Mouse (Mus musculus) cerebellum, adult 2 months (tissue): ENCODE results near the gene Smoc1. TPM values are rescaled to one million over a fixed set of nuclear protein-coding genes. Genes with fewer than 3 reads are reported as not detected.

Experiments
- DNase-seq, 2 experiments: peaks; one replicate each; pipeline ENCODE4 v3.0.0; 2021
- H3K27ac ChIP-seq: fragments of 200-500 bp; 2 replicates; pipeline ENCODE4 v1.5.1; 2012; ENCODE audit warnings: low read length, control low read depth, inconsistent platforms; ENCODE audit not compliant: insufficient read depth
- H3K27me3 ChIP-seq: fragments of 200-500 bp; 2 replicates; pipeline ENCODE4 v1.6.1; 2012; ENCODE audit warnings: inconsistent platforms, mild to moderate bottlenecking, low read length, moderate library complexity; ENCODE audit not compliant: control insufficient read depth, insufficient read depth
- H3K4me1 ChIP-seq: fragments of 200-500 bp; 2 replicates; pipeline ENCODE4 v1.6.1; 2011; ENCODE audit warnings: low read length; ENCODE audit not compliant: control insufficient read depth, insufficient read depth
- H3K4me3 ChIP-seq: fragments of 200-500 bp; replicated peaks from 2 replicates; pipeline ENCODE3; 2011; ENCODE audit warnings: mild to moderate bottlenecking, low read depth, low read length, control low read depth; ENCODE audit not compliant: insufficient read depth
- CTCF ChIP-seq: fragments of 200-500 bp; IDR thresholded peaks from 2 replicates; pipeline ENCODE4 v1.5.1; 2011; ENCODE audit warnings: low read depth, mild to moderate bottlenecking, control low read depth, low read length, moderate library complexity, borderline replicate concordance; ENCODE audit not compliant: insufficient read depth
- POLR2A ChIP-seq: fragments of 200-500 bp; IDR thresholded peaks from 2 replicates; pipeline ENCODE4 v1.6.1; 2011; ENCODE audit warnings: low read length, control low read depth, borderline replicate concordance; ENCODE audit not compliant: insufficient read depth
- WGBS: fragments of 180-500 bp; shearing (Covaris S2); methylation state at CpG from one replicate; pipeline ENCODE4 v1.1.7; 2018; 5-methylcytosine and 5-hydroxymethylcytosine counted together
- polyA plus RNA-seq: library from polyadenylated mRNA; depleted of rRNA; stranded (reverse); fragments of >200 nt; gene quantifications from 2 replicates; pipeline ENCODE4 v1.2.3, GENCODE M21; 2012

Smoc1 gene
- polyA plus RNA-seq, 1 experiment = 10.8 TPM

GRCm38 (mm10) chr12:81166092-81166491 is 139.5 kb downstream of the Smoc1 start:
- DNase-seq = no peak
- H3K4me3 ChIP-seq = no peak overlapping the region
- WGBS = 61% methylated on average over 10 of the region's 10 CpGs
- no peak overlapping the region for H3K27ac ChIP-seq
- H3K27me3 ChIP-seq = no peaks in the 10 kb centered on the region
- H3K4me1 ChIP-seq = no peaks in the 10 kb centered on the region
- no peak for TF ChIP-seq POLR2A
- TF ChIP-seq CTCF = no peak

GRCm38 (mm10) chr12:81166615-81167014 is 140.0 kb downstream of the Smoc1 start:
- Histone ChIP-seq H3K4me1 (no peaks in the 10 kb centered on the region), H3K27ac (no peak overlapping the region), H3K27me3 (no peaks in the 10 kb centered on the region), H3K4me3 (no peak overlapping the region)
- TF ChIP-seq CTCF (no peak), POLR2A (no peak)
- WGBS = 64% methylated on average over 8 of the region's 8 CpGs
- DNase-seq = no peak

GRCm38 (mm10) chr12:81167142-81167541 is 140.5 kb downstream of the Smoc1 start:
- whole genome bisulfite sequencing = 84% methylated on average over 9 of the region's 9 CpGs
- DNase-seq = no peak
- H3K27ac ChIP-seq = no peak overlapping the region
- TF ChIP-seq POLR2A (no peak), CTCF (no peak)
- H3K4me1 ChIP-seq = no peaks in the 10 kb centered on the region
- no peak overlapping the region for H3K4me3 ChIP-seq
- H3K27me3 ChIP-seq = no peaks in the 10 kb centered on the region

- WGBS = 94% methylated on average over 7 of the region's 7 CpGs
- TF ChIP-seq CTCF = no peak
- no peak for TF ChIP-seq POLR2A
- H3K4me3 ChIP-seq = no peak overlapping the region
- H3K27me3 ChIP-seq = no peaks in the 10 kb centered on the region
- no peak for DNase-seq
- no peak overlapping the region for H3K27ac ChIP-seq
- peaks cover 3% of the 10 kb centered on the region for H3K4me1 ChIP-seq
Observed at GRCm38 (mm10) chr12:81168031-81168430, 141.4 kb downstream of the Smoc1 start.

GRCm38 (mm10) chr12:81168494-81168893 is 141.9 kb downstream of the Smoc1 start:
- Histone ChIP-seq H3K27ac (no peak overlapping the region), H3K4me1 (peaks cover 6% of the 10 kb centered on the region), H3K4me3 (no peak overlapping the region), H3K27me3 (no peaks in the 10 kb centered on the region)
- 90% methylated on average over 2 of the region's 2 CpGs for WGBS
- DNase-seq = no peak
- no peak for TF ChIP-seq CTCF
- TF ChIP-seq POLR2A = no peak

GRCm38 (mm10) chr12:81170076-81170475 is 143.5 kb downstream of the Smoc1 start:
- WGBS = 94% methylated on average over 2 of the region's 2 CpGs
- no peak for TF ChIP-seq POLR2A
- TF ChIP-seq CTCF = peak; percentile 18; the same call in 1 of the 2 replicates
- no peaks in the 10 kb centered on the region for H3K27me3 ChIP-seq
- no peak for DNase-seq
- no peak overlapping the region for H3K4me3 ChIP-seq
- H3K4me1 ChIP-seq = peaks cover 14% of the 10 kb centered on the region
- no peak overlapping the region for H3K27ac ChIP-seq

- peak in 1 of 2 experiments; percentile 41 for DNase-seq
- WGBS = 42% methylated on average over 3 of the region's 3 CpGs
- no peak for TF ChIP-seq CTCF
- no peak for TF ChIP-seq POLR2A
- H3K4me3 ChIP-seq = no peak overlapping the region
- no peak overlapping the region for H3K27ac ChIP-seq
- H3K27me3 ChIP-seq = no peaks in the 10 kb centered on the region
- peaks cover 20% of the 10 kb centered on the region for H3K4me1 ChIP-seq
Observed at GRCm38 (mm10) chr12:81173011-81173410, 146.4 kb downstream of the Smoc1 start.

- Histone ChIP-seq H3K27me3 (no peaks in the 10 kb centered on the region), H3K27ac (no peak overlapping the region), H3K4me1 (peaks cover 20% of the 10 kb centered on the region), H3K4me3 (no peak overlapping the region)
- DNase-seq = peak; percentile 61 to 83
- 26% methylated on average over 4 of the region's 4 CpGs for WGBS
- no peak for TF ChIP-seq CTCF
- TF ChIP-seq POLR2A = no peak
Observed at GRCm38 (mm10) chr12:81173893-81174292, 147.3 kb downstream of the Smoc1 start.
